ENCODE assay signal across 23 mouse cellular contexts in the genomic region with DNA sequence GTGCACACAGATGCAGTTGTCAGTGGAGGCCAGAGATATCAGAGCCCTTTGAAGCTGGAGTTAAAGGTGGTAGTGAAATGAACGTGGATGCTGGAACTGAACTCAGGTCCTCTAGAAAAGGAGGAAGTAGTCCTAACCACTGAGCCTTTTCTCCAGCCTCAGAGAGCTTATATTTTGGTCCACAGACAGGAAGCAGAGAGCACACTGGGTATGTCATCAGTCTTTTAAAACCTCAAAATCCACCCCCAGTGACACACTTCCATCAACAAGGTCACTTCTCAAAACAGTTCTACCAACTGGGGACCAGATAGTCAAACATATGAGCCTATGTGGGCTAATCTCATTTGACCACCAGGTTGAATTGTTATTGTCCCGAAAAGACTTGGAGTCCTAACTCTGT. TPM values are rescaled to one million over a fixed set of nuclear protein-coding genes. Genes with fewer than 3 reads are reported as not detected.
DNase-seq lines count a peak whose midpoint lies in the region; ATAC-seq and TF ChIP-seq lines count a peak whose summit lies in the region.
"Had no signal": no experiment of that assay in that cellular context is flagged by ENCODE, and none has a peak within 500 bp of the region (broad histone marks: within the 10 kb centered on the region; RNA-seq: fewer than 3 reads in every experiment).

No protein-coding gene starts in this region.

- H3K4me3 ChIP-seq in lung, postnatal 0 days (ENCODE audit: low read depth, low read length), result no peak overlapping the region
- H3K4me3 ChIP-seq: embryonic facial prominence, embryonic 15.5 days; erythroblast, embryonic 14.5 days; forebrain, embryonic 10.5 days; gastrocnemius, adult 2 months; heart, embryonic 15.5 days; hindbrain, embryonic 13.5 days had no signal

- no peak for TF ChIP-seq EP300 in lung, postnatal 0 days (IDR thresholded peaks at IDR 0.05)

- H3K9ac ChIP-seq in lung, postnatal 0 days (replicated peaks; ENCODE audit: low read depth), result no peak overlapping the region
- H3K9ac ChIP-seq: embryonic facial prominence, embryonic 15.5 days; heart, embryonic 15.5 days; hindbrain, embryonic 13.5 days had no signal

- DNase-seq in lung, postnatal 0 days (ENCODE audit: low spot score), result peak; percentile 20
- DNase-seq in lung, postnatal 36 days, result no peak
- DNase-seq in induced T-regulatory cell, adult 2 months (ENCODE audit: low read depth), result peak; percentile 30
- no peak for DNase-seq in urinary bladder, adult 18-20 months (ENCODE audit: low spot score in 2 of 2)
- no peak for DNase-seq in adrenal gland, postnatal 4 days (ENCODE audit: low spot score in 2 of 2)
- DNase-seq in lung, postnatal 10 days, result no peak
- DNase-seq: adrenal gland, postnatal 10 days; cerebellum, adult 11-12 months; cerebellum, postnatal 10 days; embryo, embryonic 11 days; gastrocnemius, postnatal 25 days; heart, adult 11 months; heart, postnatal 14 days had no signal

- no peaks in the 10 kb centered on the region for H3K9me3 ChIP-seq in lung, postnatal 0 days (ENCODE audit: low read length)
- H3K9me3 ChIP-seq: embryonic facial prominence, embryonic 15.5 days; forebrain, embryonic 10.5 days; heart, embryonic 15.5 days; hindbrain, embryonic 13.5 days had no signal

- 77% methylated on average over 2 of the region's 2 CpGs for WGBS in lung, postnatal 0 days

- H3K27me3 ChIP-seq in lung, postnatal 0 days (replicated peaks; ENCODE audit: insufficient read depth, low read length), result no peaks in the 10 kb centered on the region
- H3K27me3 ChIP-seq: embryonic facial prominence, embryonic 15.5 days; heart, embryonic 15.5 days; hindbrain, embryonic 13.5 days had no signal

- H3K36me3 ChIP-seq in lung, postnatal 0 days (ENCODE audit: insufficient read depth, low read length), result no peaks in the 10 kb centered on the region
- H3K36me3 ChIP-seq: embryonic facial prominence, embryonic 15.5 days; forebrain, embryonic 10.5 days; G1E; heart, embryonic 15.5 days; hindbrain, embryonic 13.5 days had no signal

- H3K4me1 ChIP-seq in lung, postnatal 0 days (ENCODE audit: insufficient read depth, low read depth, low read length), result peaks cover 5% of the 10 kb centered on the region; the same call in 1 of the 2 replicates

- ATAC-seq in lung, postnatal 0 days, result no peak
- 0 out of 2 replicates have a peak, but pooled peaks have one; percentile 36 for ATAC-seq in neutrophil, adult 5-6 weeks (ENCODE audit: extremely low read depth, insufficient number of reproducible peaks, low FRiP score, poor library complexity, severe bottlenecking)
- ATAC-seq: forebrain, embryonic 14.5 days; hindbrain, postnatal 0 days had no signal

- no peak overlapping the region for H3K4me2 ChIP-seq in lung, postnatal 0 days (replicated peaks; ENCODE audit: low read depth, low read length)
- H3K4me2 ChIP-seq: embryonic facial prominence, embryonic 15.5 days; heart, embryonic 15.5 days; hindbrain, embryonic 13.5 days had no signal

- no peak overlapping the region for H3K27ac ChIP-seq in lung, postnatal 0 days (ENCODE audit: low read length)
- H3K27ac ChIP-seq: embryonic facial prominence, embryonic 15.5 days; forebrain, embryonic 10.5 days; gastrocnemius, adult 2 months; heart, embryonic 15.5 days; hindbrain, embryonic 13.5 days; hindbrain, postnatal 0 days had no signal

- no peak for TF ChIP-seq CTCF in lung, postnatal 0 days (IDR thresholded peaks at IDR 0.05)

RNA-seq across cellular contexts. Expression of a gene that starts 1.7 kb away (rescaled TPM):
- polyA plus RNA-seq in lung, postnatal 0 days (2015; fragmentation: Nextera tagmentation; extraction: Ambion mirVana), result 15.0 and 16.0 TPM in 2 replicates
- total RNA-seq in neutrophil, adult 5-6 weeks (2017), result 44.3 and 52.8 TPM in 2 replicates
- total RNA-seq in adrenal gland, postnatal 4 days (2021), result 10 to 100 TPM; 22.0 to 36.5 TPM
- polyA plus RNA-seq: erythroblast, embryonic 14.5 days had no signal

RNA-seq across cellular contexts. Expression of a gene that starts 46.5 kb away (rescaled TPM):
- polyA plus RNA-seq in lung, postnatal 0 days (2015; fragmentation: Nextera tagmentation; extraction: Ambion mirVana), result 2.5 and 3.9 TPM in 2 replicates
- total RNA-seq in neutrophil, adult 5-6 weeks (2017), result 0.23 and 0.25 TPM in 2 replicates
- 1 to 10 TPM; 2.7 to 3.0 TPM for total RNA-seq in adrenal gland, postnatal 4 days (2021)

Comparison
In these comparisons a context has a peak if more than half of its experiments do, and no peak if none do; other contexts are left out.
1. DNase-seq: peak in lung, postnatal 0 days (single experiment) and induced T-regulatory cell, adult 2 months (single experiment); none in lung, postnatal 36 days (single experiment), urinary bladder, adult 18-20 months (0 of 2), adrenal gland, postnatal 4 days (0 of 2) and lung, postnatal 10 days (single experiment).